Mouse (Mus musculus) lung, embryonic 16.5 days (tissue): ENCODE data around the gene Hoxa6. TPM values are rescaled to one million over a fixed set of nuclear protein-coding genes. Genes with fewer than 3 reads are reported as not detected.

Source experiments
- ATAC-seq: fragments of 200-750 bp; cut with Nextera tagmentation; 2 replicates; pipeline ENCODE4 v1.8.0; 2017; ENCODE audit warnings: low read depth, mild to moderate bottlenecking, moderate library complexity
- H3K27ac ChIP-seq: fragments of 300-500 bp; sonication (generic); 2 replicates; pipeline ENCODE4 v1.5.1; 2014; ENCODE audit warnings: mild to moderate bottlenecking, control low read depth, low read length
- H3K27me3 ChIP-seq: fragments of 300-500 bp; sonication (generic); 2 replicates; pipeline ENCODE4 v1.6.1; 2014; ENCODE audit warnings: low read depth, low read length, mixed read lengths; ENCODE audit not compliant: control insufficient read depth, insufficient read depth
- H3K36me3 ChIP-seq: fragments of 300-500 bp; sonication (generic); 2 replicates; pipeline ENCODE4 v1.6.1; 2014; ENCODE audit warnings: low read length; ENCODE audit not compliant: control insufficient read depth, insufficient read depth
- H3K4me1 ChIP-seq: fragments of 300-500 bp; sonication (generic); replicated peaks from 2 replicates; pipeline ENCODE4 v1.6.1; 2014; ENCODE audit warnings: low read length, mixed read lengths; ENCODE audit not compliant: control insufficient read depth, insufficient read depth
- H3K4me2 ChIP-seq: fragments of 300-500 bp; sonication (generic); 2 replicates; pipeline ENCODE4 v1.6.1; 2014; ENCODE audit warnings: low read depth, low read length, control low read depth
- H3K4me3 ChIP-seq: fragments of 300-500 bp; sonication (generic); 2 replicates; pipeline ENCODE4 v1.5.1; 2014; ENCODE audit warnings: mild to moderate bottlenecking, low read length, control low read depth
- H3K9ac ChIP-seq: fragments of 300-500 bp; sonication (generic); 2 replicates; pipeline ENCODE4 v1.6.1; 2014; ENCODE audit warnings: low read length, control low read depth
- H3K9me3 ChIP-seq: fragments of 300-500 bp; sonication (generic); 2 replicates; pipeline ENCODE4 v1.6.1; 2016; ENCODE audit warnings: low read length; ENCODE audit not compliant: control insufficient read depth
- WGBS: fragments of 180-500 bp; shearing (Covaris S2); extraction: QIAGEN DNeasy Blood & Tissue Kit; methylation state at CpG from one replicate; pipeline ENCODE4 v1.1.7; 2014; 5-methylcytosine and 5-hydroxymethylcytosine counted together
- polyA plus RNA-seq: library from polyadenylated mRNA; unstranded; fragments of >200 nt; fragmentation: Nextera tagmentation; extraction: Ambion mirVana; gene quantifications from 2 replicates; pipeline ENCODE4 v1.2.1, GENCODE M21; 2015

Gene Hoxa6
- polyA plus RNA-seq, 1 experiment from 2014 or later, result 2.2 TPM

- no peaks in the 10 kb centered on the region for H3K36me3 ChIP-seq
- peaks cover 25% of the 10 kb centered on the region for H3K4me1 ChIP-seq
- 6% methylated on average over 40 of the region's 40 CpGs for WGBS
- H3K27me3 ChIP-seq, result peaks cover 42% of the 10 kb centered on the region
- no peaks in the 10 kb centered on the region for H3K9me3 ChIP-seq
- ATAC-seq, result peak; percentile 58
- H3K27ac ChIP-seq, result peak overlapping the region; percentile 90
- peak overlapping the region; percentile 76 for H3K9ac ChIP-seq
- peak overlapping the region; percentile 35 for H3K4me3 ChIP-seq
- H3K4me2 ChIP-seq, result peak overlapping the region; percentile 65
Measured at GRCm38 (mm10) chr6:52170166-52170897, 38.2 kb downstream of the Hoxa6 start.

GRCm38 (mm10) chr6:52169499-52170165, 38.9 kb downstream of the Hoxa6 start:
- Histone ChIP-seq H3K36me3 (no peaks in the 10 kb centered on the region), H3K9me3 (no peaks in the 10 kb centered on the region), H3K9ac (peak overlapping the region; percentile 76), H3K4me3 (peak overlapping the region; percentile 35), H3K27ac (peak overlapping the region; percentile 90), H3K4me1 (peaks cover 25% of the 10 kb centered on the region), H3K27me3 (peaks cover 41% of the 10 kb centered on the region), H3K4me2 (peak overlapping the region; percentile 65)
- 17% methylated on average over 16 of the region's 16 CpGs for WGBS
- ATAC-seq, result no peak

GRCm38 (mm10) chr6:52168191-52169055, 40.1 kb downstream of the Hoxa6 start:
- peak overlapping the region; percentile 80 for H3K9ac ChIP-seq
- no peaks in the 10 kb centered on the region for H3K36me3 ChIP-seq
- 5% methylated on average over 39 of the region's 42 CpGs for WGBS
- peaks cover 25% of the 10 kb centered on the region for H3K4me1 ChIP-seq
- H3K4me3 ChIP-seq, result peak overlapping the region; percentile 37
- H3K27ac ChIP-seq, result peak overlapping the region; percentile 96
- H3K27me3 ChIP-seq, result peaks cover 38% of the 10 kb centered on the region
- peak overlapping the region; percentile 96 for H3K4me2 ChIP-seq
- ATAC-seq, result no peak
- H3K9me3 ChIP-seq, result no peaks in the 10 kb centered on the region

GRCm38 (mm10) chr6:52167736-52168161, 40.8 kb downstream of the Hoxa6 start:
- Histone ChIP-seq H3K4me1 (peaks cover 25% of the 10 kb centered on the region), H3K27ac (peak overlapping the region; percentile 96), H3K36me3 (no peaks in the 10 kb centered on the region), H3K9ac (peak overlapping the region; percentile 80), H3K27me3 (peaks cover 38% of the 10 kb centered on the region), H3K9me3 (no peaks in the 10 kb centered on the region), H3K4me2 (peak overlapping the region; percentile 96), H3K4me3 (peak overlapping the region; percentile 37)
- WGBS, result 15% methylated on average over 14 of the region's 14 CpGs
- ATAC-seq, result no peak

- peak overlapping the region; percentile 80 for H3K9ac ChIP-seq
- H3K27ac ChIP-seq, result peak overlapping the region; percentile 96
- no peak for ATAC-seq
- peak overlapping the region; percentile 37 for H3K4me3 ChIP-seq
- H3K4me2 ChIP-seq, result peak overlapping the region; percentile 96
- no peaks in the 10 kb centered on the region for H3K36me3 ChIP-seq
- H3K27me3 ChIP-seq, result peaks cover 33% of the 10 kb centered on the region
- H3K9me3 ChIP-seq, result no peaks in the 10 kb centered on the region
- peaks cover 20% of the 10 kb centered on the region for H3K4me1 ChIP-seq
- WGBS, result 31% methylated on average over 1 of the region's 1 CpGs
Measured at GRCm38 (mm10) chr6:52167176-52167575, 41.3 kb downstream of the Hoxa6 start.

GRCm38 (mm10) chr6:52166431-52167077, 42.0 kb downstream of the Hoxa6 start:
- ATAC-seq, result no peak
- peaks cover 17% of the 10 kb centered on the region for H3K4me1 ChIP-seq
- peak overlapping the region; percentile 80 for H3K9ac ChIP-seq
- H3K4me2 ChIP-seq, result peak overlapping the region; percentile 96
- WGBS, result 15% methylated on average over 4 of the region's 4 CpGs
- no peaks in the 10 kb centered on the region for H3K9me3 ChIP-seq
- H3K27me3 ChIP-seq, result peaks cover 29% of the 10 kb centered on the region
- H3K4me3 ChIP-seq, result peak overlapping the region; percentile 37
- no peaks in the 10 kb centered on the region for H3K36me3 ChIP-seq
- peak overlapping the region; percentile 96 for H3K27ac ChIP-seq

GRCm38 (mm10) chr6:52165441-52166370, 42.8 kb downstream of the Hoxa6 start:
- peaks cover 12% of the 10 kb centered on the region for H3K4me1 ChIP-seq
- WGBS, result 3% methylated on average over 28 of the region's 28 CpGs

More at GRCm38 (mm10) chr6:52165441-52166370, 42.8 kb downstream of the Hoxa6 start:
- H3K4me3 ChIP-seq, result peak overlapping the region; percentile 58
- no peaks in the 10 kb centered on the region for H3K9me3 ChIP-seq
- peak overlapping the region; percentile 80 for H3K9ac ChIP-seq
- H3K4me2 ChIP-seq, result peak overlapping the region; percentile 96
- no peaks in the 10 kb centered on the region for H3K36me3 ChIP-seq
- peaks cover 24% of the 10 kb centered on the region for H3K27me3 ChIP-seq
- no peak for ATAC-seq
- peak overlapping the region; percentile 96 for H3K27ac ChIP-seq
